Mouse (Mus musculus): Measurements from ENCODE around the gene Fah.

Fah gene

GRCm38 (mm10) chr7:84594917-84595303 lies 11.6 kb downstream of the Fah start:
- no peak for DNase-seq (ENCODE audit: low read depth, low spot score)

GRCm38 (mm10) chr7:84594087-84594916 lies 12.2 kb downstream of the Fah start:
- peak; percentile 73 for DNase-seq (ENCODE audit: low read depth, low spot score)

GRCm38 (mm10) chr7:84591347-84591746 lies 15.2 kb downstream of the Fah start:
- no peak for DNase-seq (ENCODE audit: low read depth, low spot score)

GRCm38 (mm10) chr7:84590622-84591021 lies 15.9 kb downstream of the Fah start:
- no peak for DNase-seq (ENCODE audit: low read depth, low spot score)

DNA sequence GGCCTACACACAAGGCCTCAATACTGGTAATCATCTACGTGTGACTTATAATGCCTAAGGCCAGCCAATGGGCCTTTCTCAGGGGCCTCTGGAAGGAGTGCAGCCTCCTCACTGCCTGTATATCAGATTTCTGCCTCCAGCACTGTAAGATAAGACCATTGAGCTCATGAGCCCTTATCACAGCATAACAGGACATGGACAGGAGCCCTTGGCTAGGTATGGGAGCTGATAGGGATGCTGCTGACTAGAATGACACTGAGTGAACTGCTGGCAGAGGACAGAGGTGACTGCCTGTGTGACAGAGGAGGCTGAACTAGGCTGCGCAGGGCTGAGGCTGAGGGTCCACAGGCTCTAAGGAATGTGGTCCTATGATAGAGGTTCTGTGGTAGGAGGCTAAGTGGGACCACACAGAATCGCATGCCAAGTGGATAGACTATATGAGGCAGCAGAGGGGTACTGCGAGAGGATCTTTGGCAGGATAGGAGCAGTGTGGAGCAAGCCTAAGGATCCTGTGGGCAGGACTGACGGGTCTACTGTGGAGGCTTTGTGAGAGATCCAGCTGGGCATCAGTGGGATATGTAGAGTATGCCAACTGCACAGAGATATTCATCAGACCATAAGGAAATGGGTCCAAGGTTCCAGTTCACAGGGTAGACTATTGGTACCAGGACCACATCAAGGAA lies 19.3 kb downstream of the Fah start:
- no peak for DNase-seq (ENCODE audit: low read depth, low spot score)

GRCm38 (mm10) chr7:84586360-84587100 lies 20.0 kb downstream of the Fah start:
- no peak for DNase-seq (ENCODE audit: low read depth, low spot score)

DNA sequence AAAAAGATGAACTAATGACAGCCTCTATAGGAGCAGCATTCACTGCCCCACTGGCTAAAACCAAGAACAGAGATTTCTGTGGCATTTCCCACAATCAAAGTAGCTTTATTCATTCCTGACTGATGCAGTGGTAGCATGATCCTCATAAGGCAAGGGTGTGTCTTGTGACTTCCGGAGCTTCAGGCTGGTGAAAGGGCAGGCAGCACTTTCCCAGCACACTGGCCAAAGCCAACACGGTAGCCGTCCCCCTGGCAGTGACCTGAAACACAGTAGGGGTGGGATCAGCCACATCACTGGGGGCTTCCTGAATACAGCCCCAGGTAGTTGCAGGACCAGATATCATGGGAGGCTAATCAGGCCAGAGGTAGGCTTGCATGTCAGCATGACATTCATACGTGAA lies 21.4 kb downstream of the Fah start:
- DNase-seq (ENCODE audit: low read depth, low spot score), result no peak

DNA sequence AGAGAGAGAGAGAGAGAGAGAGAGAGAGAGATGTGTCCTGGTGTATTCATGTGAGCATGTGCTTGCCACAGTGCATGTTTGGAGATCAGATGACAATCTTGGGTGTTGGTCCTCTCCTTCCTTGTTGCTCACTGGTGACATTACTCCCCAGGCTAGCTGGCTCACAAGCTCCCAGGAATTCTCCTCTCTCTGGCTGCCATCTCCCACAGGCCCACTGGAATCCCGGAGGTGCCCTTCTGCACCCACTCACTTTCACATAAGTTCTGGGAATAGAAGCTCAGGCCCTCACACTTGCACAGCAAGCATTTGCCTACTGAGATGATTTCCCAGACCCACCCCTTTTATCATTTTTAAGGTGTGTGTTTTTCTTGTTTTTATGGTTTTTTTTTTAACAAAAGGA lies 26.8 kb downstream of the Fah start:
- no peak for DNase-seq (ENCODE audit: low read depth, low spot score)

- DNase-seq (ENCODE audit: low read depth, low spot score), result no peak
Observed at GRCm38 (mm10) chr7:84578841-84579240, 27.7 kb downstream of the Fah start.

- no peak for DNase-seq (ENCODE audit: low read depth, low spot score)
Observed at GRCm38 (mm10) chr7:84577034-84577433, 29.5 kb downstream of the Fah start.

DNA sequence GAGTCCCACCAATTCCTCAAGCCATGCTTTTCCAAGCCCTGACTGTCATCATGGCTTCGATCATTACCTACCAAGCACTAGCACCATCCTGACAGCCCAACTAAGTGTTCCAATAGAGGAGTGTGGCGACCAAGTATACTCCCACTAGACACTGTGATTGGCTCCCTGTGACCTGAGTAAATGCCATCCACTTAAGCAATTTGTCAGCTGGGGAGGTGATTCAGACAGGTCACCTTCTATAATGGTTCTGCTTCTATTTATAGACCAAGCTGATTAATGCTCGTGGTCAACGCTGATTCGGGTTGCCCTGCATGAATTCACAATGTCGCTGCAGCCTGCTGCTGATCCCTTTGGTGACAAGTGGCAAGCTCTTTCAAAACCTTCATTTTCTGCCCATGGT lies 40.3 kb downstream of the Fah start:
- DNase-seq (ENCODE audit: low read depth, low spot score), result no peak

GRCm38 (mm10) chr7:84564236-84564635 lies 42.3 kb downstream of the Fah start:
- no peak for DNase-seq (ENCODE audit: low read depth, low spot score)

- no peak for DNase-seq (ENCODE audit: low read depth, low spot score)
Observed at GRCm38 (mm10) chr7:84560500-84560899, 46.0 kb downstream of the Fah start.

GRCm38 (mm10) chr7:84557332-84557731 lies 49.2 kb downstream of the Fah start:
- peak; percentile 31 for DNase-seq (ENCODE audit: low read depth, low spot score)

DNA sequence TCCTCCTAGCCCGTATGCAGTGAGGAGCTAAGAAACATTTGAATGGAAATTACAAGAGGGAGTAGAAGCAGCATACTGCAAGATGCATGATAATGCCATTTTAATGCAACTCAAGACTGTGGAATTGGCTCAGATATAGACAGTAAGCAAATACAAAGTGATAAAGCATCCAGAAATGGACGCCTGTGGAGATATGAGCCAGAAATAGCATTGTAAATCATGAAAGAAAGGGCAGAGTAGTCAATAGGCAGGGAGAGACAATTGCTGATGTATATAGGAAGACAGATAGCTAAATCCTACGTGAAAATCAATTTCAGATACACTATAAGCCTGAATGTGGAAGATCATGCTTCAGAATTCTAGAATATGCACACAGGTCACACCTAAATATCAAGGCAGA lies 51.2 kb downstream of the Fah start:
- no peak for DNase-seq (ENCODE audit: low read depth, low spot score)

GRCm38 (mm10) chr7:84551472-84551871 lies 55.0 kb downstream of the Fah start:
- no peak for DNase-seq (ENCODE audit: low read depth, low spot score)

- no peak for DNase-seq (ENCODE audit: low read depth, low spot score)
Observed at GRCm38 (mm10) chr7:84546667-84547066, 59.9 kb downstream of the Fah start.

- no peak for DNase-seq (ENCODE audit: low read depth, low spot score)
Observed at GRCm38 (mm10) chr7:84544946-84545345, 61.6 kb downstream of the Fah start.

All from mesoderm, embryonic 11.5 days (tissue).